Comparison of ENCODE assay signal across 8 mouse cellular contexts in the genomic region with DNA sequence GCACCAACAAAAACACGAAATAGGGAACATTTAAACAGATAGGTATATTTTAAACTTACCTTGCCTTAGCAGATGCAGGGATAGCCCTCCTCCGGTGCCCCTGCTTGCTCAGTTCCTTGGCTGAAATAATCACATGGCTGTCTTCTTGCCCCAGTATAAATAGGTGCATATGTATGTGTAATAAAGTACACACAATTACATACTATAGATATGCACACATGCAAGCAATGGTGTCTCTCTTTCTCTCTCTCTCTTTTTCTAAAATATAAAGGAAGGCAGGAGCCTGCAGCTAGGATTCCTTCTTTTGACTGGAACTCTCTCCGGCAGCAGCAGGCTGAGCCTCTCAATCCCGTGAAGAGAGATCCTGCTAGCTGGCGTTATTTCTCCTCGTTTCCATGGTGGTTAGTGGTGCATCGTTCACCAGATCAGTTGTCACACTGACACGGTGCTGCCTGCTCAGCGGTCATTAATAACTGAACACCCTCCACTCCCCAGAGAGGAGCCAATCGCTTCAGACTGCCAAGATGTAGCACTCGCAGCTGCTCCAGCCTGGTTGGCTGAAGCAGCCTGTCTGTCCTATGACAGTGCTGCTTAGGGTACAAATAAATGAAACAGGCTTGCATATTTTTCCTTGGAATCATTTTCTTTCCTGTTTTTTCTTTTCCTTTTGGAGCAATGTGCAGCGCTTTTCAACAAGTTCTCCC. TPM values are rescaled to one million over a fixed set of nuclear protein-coding genes. Genes with fewer than 3 reads are reported as not detected.
DNase-seq lines count a peak whose midpoint lies in the region; ATAC-seq and TF ChIP-seq lines count a peak whose summit lies in the region.

No protein-coding gene starts in this region.

- intact Hi-C loops in heart, adult 2 months (cut with DNase I): loop anchor here (2.0 kb wide), 1 partner anchor 375 kb away; no protein-coding TSS in a partner anchor

- no peak for TF ChIP-seq CTCF in heart, adult 2 months (IDR thresholded peaks at IDR 0.05)
- TF ChIP-seq CTCF in kidney, adult 2 months (conservative IDR thresholded peaks at IDR 0.05; ENCODE audit: insufficient read depth, insufficient read length, low read depth, low read length): no peak
- no peak for TF ChIP-seq CTCF in stomach, postnatal 0 days (IDR thresholded peaks at IDR 0.05; ENCODE audit: low read depth)

- TF ChIP-seq POLR2A in heart, adult 2 months (IDR thresholded peaks at IDR 0.05; ENCODE audit: insufficient read depth, low read depth, low read length): no peak
- no peak for TF ChIP-seq POLR2A in kidney, adult 2 months (IDR thresholded peaks at IDR 0.05; ENCODE audit: low read depth, low read length)

- TF ChIP-seq EP300 in heart, adult 2 months (IDR thresholded peaks at IDR 0.05; ENCODE audit: insufficient read depth, low read depth, low read length): no peak
- no peak for TF ChIP-seq EP300 in stomach, postnatal 0 days (optimal IDR thresholded peaks at IDR 0.05)

- H3K36me3 ChIP-seq in megakaryocyte, embryonic 14.5 days (replicated peaks; ENCODE audit: low read length): no peaks in the 10 kb centered on the region
- no peaks in the 10 kb centered on the region for H3K36me3 ChIP-seq in embryonic facial prominence, embryonic 10.5 days (replicated peaks)
- H3K36me3 ChIP-seq in heart, adult 2 months (ENCODE audit: control insufficient read depth, insufficient read depth, low read length): no peaks in the 10 kb centered on the region
- H3K36me3 ChIP-seq in kidney, adult 2 months (ENCODE audit: control insufficient read depth, insufficient read depth, low read length): no peaks in the 10 kb centered on the region
- H3K36me3 ChIP-seq in limb, embryonic 10.5 days: no peaks in the 10 kb centered on the region
- H3K36me3 ChIP-seq in midbrain, embryonic 12.5 days: no peaks in the 10 kb centered on the region
- H3K36me3 ChIP-seq in stomach, postnatal 0 days (ENCODE audit: control insufficient read depth, insufficient read depth, low read length): no peaks in the 10 kb centered on the region

- H3K79me2 ChIP-seq in heart, adult 2 months (replicated peaks; ENCODE audit: control insufficient read depth, insufficient read depth, low read length): no peaks in the 10 kb centered on the region

- peak overlapping the region; percentile 91 for H3K4me3 ChIP-seq in megakaryocyte, embryonic 14.5 days (replicated peaks)
- peak overlapping the region; percentile 49 for H3K4me3 ChIP-seq in embryonic facial prominence, embryonic 10.5 days
- peak overlapping the region; percentile 40 for H3K4me3 ChIP-seq in heart, adult 2 months
- peak overlapping the region; percentile 46 for H3K4me3 ChIP-seq in kidney, adult 2 months (ENCODE audit: insufficient read depth, low read depth, low read length)
- peak overlapping the region; percentile 47 for H3K4me3 ChIP-seq in limb, embryonic 10.5 days
- peak overlapping the region; percentile 55 for H3K4me3 ChIP-seq in midbrain, embryonic 12.5 days
- peak overlapping the region; percentile 36 for H3K4me3 ChIP-seq in stomach, postnatal 0 days (ENCODE audit: low read depth, low read length)

- H3K9me3 ChIP-seq in megakaryocyte, embryonic 14.5 days: no peaks in the 10 kb centered on the region
- H3K9me3 ChIP-seq in embryonic facial prominence, embryonic 10.5 days: no peaks in the 10 kb centered on the region
- no peaks in the 10 kb centered on the region for H3K9me3 ChIP-seq in limb, embryonic 10.5 days (replicated peaks)
- H3K9me3 ChIP-seq in midbrain, embryonic 12.5 days: no peaks in the 10 kb centered on the region
- H3K9me3 ChIP-seq in stomach, postnatal 0 days (ENCODE audit: control insufficient read depth, low read length): no peaks in the 10 kb centered on the region

- H3K27me3 ChIP-seq in megakaryocyte, embryonic 14.5 days (replicated peaks): no peaks in the 10 kb centered on the region
- no peaks in the 10 kb centered on the region for H3K27me3 ChIP-seq in embryonic facial prominence, embryonic 10.5 days (replicated peaks; ENCODE audit: low read depth, poor library complexity, severe bottlenecking)
- H3K27me3 ChIP-seq in heart, adult 2 months (ENCODE audit: control insufficient read depth, insufficient read depth, low read length): no peaks in the 10 kb centered on the region
- peaks cover 3% of the 10 kb centered on the region for H3K27me3 ChIP-seq in kidney, adult 2 months (replicated peaks; ENCODE audit: control insufficient read depth, insufficient read depth, low read length)
- peaks cover 6% of the 10 kb centered on the region; the same call in 1 of the 2 replicates for H3K27me3 ChIP-seq in limb, embryonic 10.5 days (ENCODE audit: low read depth, poor library complexity, severe bottlenecking)
- H3K27me3 ChIP-seq in midbrain, embryonic 12.5 days: no peaks in the 10 kb centered on the region
- H3K27me3 ChIP-seq in stomach, postnatal 0 days (ENCODE audit: control insufficient read depth, insufficient read depth, low read length): no peaks in the 10 kb centered on the region

- ATAC-seq in megakaryocyte, adult 5-6 weeks (ENCODE audit: poor library complexity, severe bottlenecking): no peak
- peak; percentile 95 for ATAC-seq in midbrain, embryonic 12.5 days (ENCODE audit: low FRiP score, low read depth)
- peak; percentile 49; the same call in 1 of the 2 replicates for ATAC-seq in stomach, postnatal 0 days (ENCODE audit: low FRiP score, low TSS enrichment)

- DNase-seq in embryonic facial prominence, embryonic 10.5 days (ENCODE audit: low spot score): peak; percentile 33
- DNase-seq in heart, adult 2 months: peak; percentile 40 to 43
- peak; percentile 43 for DNase-seq in kidney, adult 2 months
- DNase-seq in limb, embryonic 10.5 days (ENCODE audit: low spot score): peak; percentile 38
- DNase-seq in stomach, postnatal 0 days (ENCODE audit: low spot score): no peak

- H3K4me1 ChIP-seq in megakaryocyte, embryonic 14.5 days: peaks cover 39% of the 10 kb centered on the region
- H3K4me1 ChIP-seq in embryonic facial prominence, embryonic 10.5 days: peaks cover 35% of the 10 kb centered on the region
- peaks cover 1% of the 10 kb centered on the region; the same call in 1 of the 2 replicates for H3K4me1 ChIP-seq in heart, adult 2 months (ENCODE audit: control insufficient read depth, insufficient read depth, low read length)
- no peaks in the 10 kb centered on the region; the same call in 1 of the 2 replicates for H3K4me1 ChIP-seq in kidney, adult 2 months (ENCODE audit: control insufficient read depth, insufficient read depth, low read length)
- peaks cover 39% of the 10 kb centered on the region for H3K4me1 ChIP-seq in limb, embryonic 10.5 days
- peaks cover 18% of the 10 kb centered on the region; the same call in 1 of the 2 replicates for H3K4me1 ChIP-seq in midbrain, embryonic 12.5 days
- H3K4me1 ChIP-seq in stomach, postnatal 0 days (replicated peaks; ENCODE audit: control insufficient read depth, insufficient read depth): no peaks in the 10 kb centered on the region

- no peak overlapping the region for H3K9ac ChIP-seq in heart, adult 2 months (ENCODE audit: low read depth, low read length)
- H3K9ac ChIP-seq in midbrain, embryonic 12.5 days (replicated peaks): peak overlapping the region; percentile 77
- no peak overlapping the region for H3K9ac ChIP-seq in stomach, postnatal 0 days (ENCODE audit: low read length)

- peak overlapping the region; percentile 81 for H3K27ac ChIP-seq in embryonic facial prominence, embryonic 10.5 days (replicated peaks)
- H3K27ac ChIP-seq in heart, adult 2 months: no peak overlapping the region
- no peak overlapping the region for H3K27ac ChIP-seq in kidney, adult 2 months (ENCODE audit: insufficient read depth, low read depth, low read length)
- H3K27ac ChIP-seq in limb, embryonic 10.5 days: no peak overlapping the region; the same call in 1 of the 2 replicates
- peak overlapping the region; percentile 90 for H3K27ac ChIP-seq in midbrain, embryonic 12.5 days (replicated peaks)
- no peak overlapping the region for H3K27ac ChIP-seq in stomach, postnatal 0 days (replicated peaks)

- H3K4me2 ChIP-seq in midbrain, embryonic 12.5 days (replicated peaks): peak overlapping the region; percentile 55
- H3K4me2 ChIP-seq in stomach, postnatal 0 days (replicated peaks; ENCODE audit: low read depth): peak overlapping the region; percentile 53

- WGBS in embryonic facial prominence, embryonic 10.5 days: 26% methylated on average over 12 of the region's 12 CpGs
- WGBS in heart, adult 2 months: 10% methylated on average over 12 of the region's 12 CpGs
- WGBS in kidney, adult 2 months: 6% methylated on average over 12 of the region's 12 CpGs
- 29% methylated on average over 12 of the region's 12 CpGs for WGBS in limb, embryonic 10.5 days
- WGBS in midbrain, embryonic 12.5 days: 13% methylated on average over 12 of the region's 12 CpGs
- 23% methylated on average over 12 of the region's 12 CpGs for WGBS in stomach, postnatal 0 days

RNA-seq across cellular contexts. Expression of gene Lrrn3, which starts 0.6 kb away (rescaled TPM):
- 0.09 TPM in 1 of 2 replicates, not detected in the other for polyA plus RNA-seq in megakaryocyte, embryonic 14.5 days (2012; ENCODE audit: insufficient read depth, low replicate concordance)
- 0.20 and 0.25 TPM in 2 replicates for total RNA-seq in megakaryocyte, adult 5-6 weeks (2015)
- not detected in 2 replicates for total RNA-seq in megakaryocyte, adult 5-6 weeks (2017)
- 6.0 and 8.4 TPM in 2 replicates for polyA plus RNA-seq in embryonic facial prominence, embryonic 10.5 days (2016; fragmentation: Nextera tagmentation; extraction: Ambion mirVana)
- under 1 TPM; 0.10 to 0.57 TPM for total RNA-seq in heart, adult 2 months (2021)
- 0.16 and 0.26 TPM in 2 replicates for polyA plus RNA-seq in heart, adult 2 months (2012; rRNA removed)
- polyA plus RNA-seq in kidney, adult 2 months (2012; rRNA removed): 0.20 and 0.33 TPM in 2 replicates
- 1.3 and 1.9 TPM in 2 replicates for polyA plus RNA-seq in limb, embryonic 10.5 days (2016; fragmentation: Nextera tagmentation; extraction: Ambion mirVana)
- 43.9 and 47.6 TPM in 2 replicates for polyA plus RNA-seq in midbrain, embryonic 12.5 days (2016; fragmentation: Nextera tagmentation; extraction: Ambion mirVana)
- polyA plus RNA-seq in stomach, postnatal 0 days (2015; fragmentation: Nextera tagmentation; extraction: Ambion mirVana): 3.3 and 3.8 TPM in 2 replicates

Comparison
In these comparisons a context has a peak if more than half of its experiments do, and no peak if none do; other contexts are left out.
1. H3K4me3 ChIP-seq: peak in every context shown above with its lines; median percentile 91 in megakaryocyte, embryonic 14.5 days; 55 in midbrain, embryonic 12.5 days; 49 in embryonic facial prominence, embryonic 10.5 days; 47 in limb, embryonic 10.5 days; 46 in kidney, adult 2 months; 40 in heart, adult 2 months; 36 in stomach, postnatal 0 days.
2. H3K27ac ChIP-seq: peak in embryonic facial prominence, embryonic 10.5 days (single experiment) and midbrain, embryonic 12.5 days (single experiment); none in heart, adult 2 months (single experiment), kidney, adult 2 months (single experiment), limb, embryonic 10.5 days (single experiment) and stomach, postnatal 0 days (single experiment).